Mouse (Mus musculus) heart, embryonic 16.5 days (tissue): Measurements from ENCODE around the gene Nectin1. TPM values are rescaled to one million over a fixed set of nuclear protein-coding genes. Genes with fewer than 3 reads are reported as not detected.

Experiments used
- ATAC-seq: fragments of 200-750 bp; cut with Nextera tagmentation; replicated peaks from 2 replicates; pipeline ENCODE4 v1.8.0; 2017; ENCODE audit warnings: moderate number of reproducible peaks; ENCODE audit not compliant: insufficient read depth, low FRiP score; ENCODE audit errors: extremely low read depth
- H3K27ac ChIP-seq: fragments of 300-500 bp; sonication (generic); 2 replicates; pipeline ENCODE4 v1.5.1; 2014; ENCODE audit warnings: mild to moderate bottlenecking, low read length, control low read depth, moderate library complexity
- H3K27me3 ChIP-seq: fragments of 300-500 bp; sonication (generic); 2 replicates; pipeline ENCODE4 v1.6.1; 2014; ENCODE audit warnings: low read length, mixed read lengths; ENCODE audit not compliant: control insufficient read depth, insufficient read depth
- H3K36me3 ChIP-seq: fragments of 300-500 bp; sonication (generic); 2 replicates; pipeline ENCODE4 v1.6.1; 2014; ENCODE audit not compliant: control insufficient read depth, insufficient read depth
- H3K4me1 ChIP-seq: fragments of 300-500 bp; sonication (generic); 2 replicates; pipeline ENCODE4 v1.6.1; 2014; ENCODE audit warnings: low read length, mixed read lengths; ENCODE audit not compliant: control insufficient read depth, insufficient read depth
- H3K4me2 ChIP-seq: fragments of 300-500 bp; sonication (generic); 2 replicates; pipeline ENCODE4 v1.6.1; 2014; ENCODE audit warnings: low read depth, mild to moderate bottlenecking, control low read depth, low read length
- H3K4me3 ChIP-seq: fragments of 300-500 bp; sonication (generic); 2 replicates; pipeline ENCODE4 v1.5.1; 2014; ENCODE audit warnings: mild to moderate bottlenecking, control low read depth, low read length
- H3K9ac ChIP-seq: fragments of 300-500 bp; sonication (generic); 2 replicates; pipeline ENCODE4 v1.6.1; 2014; ENCODE audit warnings: low read length, control low read depth
- H3K9me3 ChIP-seq: fragments of 300-500 bp; sonication (generic); replicated peaks from 2 replicates; pipeline ENCODE4 v1.6.1; 2016; ENCODE audit warnings: low read length; ENCODE audit not compliant: control insufficient read depth
- WGBS: fragments of 180-500 bp; shearing (Covaris S2); extraction: QIAGEN DNeasy Blood & Tissue Kit; methylation state at CpG from one replicate; pipeline ENCODE4 v1.1.7; 2014; 5-methylcytosine and 5-hydroxymethylcytosine counted together
- polyA plus RNA-seq: library from polyadenylated mRNA; unstranded; fragments of >200 nt; fragmentation: Nextera tagmentation; extraction: Ambion mirVana; gene quantifications from 2 replicates; pipeline ENCODE4 v1.2.1, GENCODE M21; 2015

The Nectin1 gene
- polyA plus RNA-seq, 1 experiment from 2014 or later = 2.0 TPM

- ATAC-seq = no peak
Observed at GRCm38 (mm10) chr9:43768779-43769178, 25.0 kb downstream of the Nectin1 start.

GRCm38 (mm10) chr9:43769228-43769627, 25.4 kb downstream of the Nectin1 start:
- H3K27ac ChIP-seq = no peak overlapping the region
- no peak for ATAC-seq
- H3K36me3 ChIP-seq = no peaks in the 10 kb centered on the region
- H3K4me1 ChIP-seq = 0 out of 2 replicates have a peak, but pooled peaks cover 3% of the 10 kb centered on the region
- H3K4me2 ChIP-seq = no peak overlapping the region
- WGBS = 77% methylated on average over 7 of the region's 7 CpGs
- no peaks in the 10 kb centered on the region for H3K9me3 ChIP-seq
- no peak overlapping the region for H3K4me3 ChIP-seq
- no peaks in the 10 kb centered on the region for H3K27me3 ChIP-seq
- H3K9ac ChIP-seq = no peak overlapping the region

More at GRCm38 (mm10) chr9:43768779-43769178, 25.0 kb downstream of the Nectin1 start:
- Histone ChIP-seq H3K4me2 (no peak overlapping the region), H3K27ac (no peak overlapping the region), H3K4me3 (no peak overlapping the region), H3K4me1 (0 out of 2 replicates have a peak, but pooled peaks cover 3% of the 10 kb centered on the region), H3K27me3 (no peaks in the 10 kb centered on the region), H3K9me3 (peaks cover 3% of the 10 kb centered on the region), H3K9ac (no peak overlapping the region), H3K36me3 (no peaks in the 10 kb centered on the region)
- WGBS = 26% methylated on average over 4 of the region's 4 CpGs

GRCm38 (mm10) chr9:43769940-43770339, 26.2 kb downstream of the Nectin1 start:
- Histone ChIP-seq H3K4me3 (no peak overlapping the region), H3K9ac (no peak overlapping the region), H3K4me2 (no peak overlapping the region), H3K27me3 (no peaks in the 10 kb centered on the region), H3K27ac (no peak overlapping the region), H3K9me3 (no peaks in the 10 kb centered on the region), H3K36me3 (no peaks in the 10 kb centered on the region), H3K4me1 (0 out of 2 replicates have a peak, but pooled peaks cover 3% of the 10 kb centered on the region)
- ATAC-seq = no peak
- WGBS = 77% methylated on average over 4 of the region's 4 CpGs

- 65% methylated on average over 1 of the region's 1 CpGs for WGBS
- no peak overlapping the region for H3K4me3 ChIP-seq
- H3K4me1 ChIP-seq = no peaks in the 10 kb centered on the region
Observed at GRCm38 (mm10) chr9:43771041-43771440, 27.3 kb downstream of the Nectin1 start.

GRCm38 (mm10) chr9:43772460-43772859, 28.7 kb downstream of the Nectin1 start:
- H3K4me2 ChIP-seq = no peak overlapping the region
- H3K9ac ChIP-seq = no peak overlapping the region
- H3K36me3 ChIP-seq = no peaks in the 10 kb centered on the region
- no peak overlapping the region for H3K4me3 ChIP-seq
- 85% methylated on average over 6 of the region's 6 CpGs for WGBS
- ATAC-seq = no peak
- no peaks in the 10 kb centered on the region for H3K9me3 ChIP-seq
- no peak overlapping the region for H3K27ac ChIP-seq
- no peaks in the 10 kb centered on the region for H3K4me1 ChIP-seq
- H3K27me3 ChIP-seq = no peaks in the 10 kb centered on the region

More at GRCm38 (mm10) chr9:43771041-43771440, 27.3 kb downstream of the Nectin1 start:
- no peak overlapping the region for H3K27ac ChIP-seq
- H3K4me2 ChIP-seq = no peak overlapping the region
- no peak for ATAC-seq
- no peaks in the 10 kb centered on the region for H3K36me3 ChIP-seq
- no peak overlapping the region for H3K9ac ChIP-seq
- no peaks in the 10 kb centered on the region for H3K27me3 ChIP-seq
- no peaks in the 10 kb centered on the region for H3K9me3 ChIP-seq

- H3K27me3 ChIP-seq = no peaks in the 10 kb centered on the region
- H3K4me2 ChIP-seq = no peak overlapping the region
- no peaks in the 10 kb centered on the region for H3K36me3 ChIP-seq
- no peak for ATAC-seq
- no peak overlapping the region for H3K4me3 ChIP-seq
- WGBS = 83% methylated on average over 2 of the region's 2 CpGs
- no peaks in the 10 kb centered on the region for H3K9me3 ChIP-seq
- H3K9ac ChIP-seq = no peak overlapping the region
- H3K4me1 ChIP-seq = 0 out of 2 replicates have a peak, but pooled peaks cover 2% of the 10 kb centered on the region
- H3K27ac ChIP-seq = no peak overlapping the region
Observed at GRCm38 (mm10) chr9:43773521-43773920, 29.7 kb downstream of the Nectin1 start.

- Histone ChIP-seq H3K4me3 (no peak overlapping the region), H3K9ac (no peak overlapping the region), H3K36me3 (no peaks in the 10 kb centered on the region), H3K27me3 (no peaks in the 10 kb centered on the region), H3K4me1 (0 out of 2 replicates have a peak, but pooled peaks cover 2% of the 10 kb centered on the region), H3K27ac (no peak overlapping the region), H3K4me2 (no peak overlapping the region), H3K9me3 (no peaks in the 10 kb centered on the region)
- WGBS = 78% methylated on average over 5 of the region's 5 CpGs
- no peak for ATAC-seq
Observed at GRCm38 (mm10) chr9:43774427-43774826, 30.6 kb downstream of the Nectin1 start.

GRCm38 (mm10) chr9:43776231-43776630, 32.4 kb downstream of the Nectin1 start:
- Histone ChIP-seq H3K9me3 (no peaks in the 10 kb centered on the region), H3K36me3 (no peaks in the 10 kb centered on the region), H3K27me3 (no peaks in the 10 kb centered on the region), H3K4me3 (no peak overlapping the region), H3K4me1 (0 out of 2 replicates have a peak, but pooled peaks cover 2% of the 10 kb centered on the region), H3K9ac (no peak overlapping the region), H3K27ac (no peak overlapping the region), H3K4me2 (no peak overlapping the region)
- WGBS = 84% methylated on average over 3 of the region's 3 CpGs
- no peak for ATAC-seq

GRCm38 (mm10) chr9:43777362-43778360, 33.9 kb downstream of the Nectin1 start:
- Histone ChIP-seq H3K36me3 (no peaks in the 10 kb centered on the region), H3K9ac (no peak overlapping the region), H3K4me2 (no peak overlapping the region), H3K4me1 (0 out of 2 replicates have a peak, but pooled peaks cover 2% of the 10 kb centered on the region), H3K27ac (no peak overlapping the region), H3K27me3 (no peaks in the 10 kb centered on the region), H3K4me3 (no peak overlapping the region), H3K9me3 (no peaks in the 10 kb centered on the region)
- ATAC-seq = 0 out of 2 replicates have a peak, but pooled peaks have one; percentile 31
- WGBS = 71% methylated on average over 16 of the region's 16 CpGs
